Mouse (Mus musculus) small intestine, adult 2 months (tissue): ENCODE data around the gene Prdm15.

Experiments used
- CTCF ChIP-seq: fragments of 200-500 bp; IDR thresholded peaks from 2 replicates; pipeline ENCODE4 v1.5.1; 2012; ENCODE audit warnings: low read depth, mild to moderate bottlenecking, control low read depth, inconsistent platforms, low read length, moderate library complexity, mixed read lengths; ENCODE audit not compliant: insufficient replicate concordance, insufficient read length; ENCODE audit errors: extremely low read depth
- POLR2A ChIP-seq: fragments of 200-500 bp; IDR thresholded peaks from 2 replicates; pipeline ENCODE4 v1.6.1; 2012; ENCODE audit warnings: low read depth, mild to moderate bottlenecking, control low read depth, inconsistent platforms, low read length, moderate library complexity

DNA sequence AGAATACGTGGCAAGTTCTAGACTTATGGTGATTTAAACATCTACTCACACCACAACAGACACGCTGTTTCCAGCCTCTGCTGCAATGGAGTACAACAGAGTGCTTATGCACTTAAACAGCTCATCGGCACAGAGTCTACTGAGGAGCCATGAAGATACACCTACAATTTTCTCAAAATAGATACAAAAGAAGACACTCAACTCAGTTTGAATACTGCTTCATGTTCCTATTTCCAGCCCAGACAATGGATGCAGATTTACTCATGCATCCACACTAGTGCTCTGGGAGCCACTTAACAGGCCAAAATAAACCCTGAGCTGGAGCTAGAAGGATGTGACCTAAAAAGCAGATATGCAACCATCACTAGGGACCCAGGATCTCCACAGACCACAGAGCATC is 42.8 kb downstream of the Prdm15 start:
- TF ChIP-seq CTCF (no peak), POLR2A (no peak)
